Mouse (Mus musculus) lung, postnatal 4 days (tissue): ENCODE measurements around the gene Evi5.

ENCODE experiments used
- DNase-seq, 2 experiments: peaks; one replicate each; pipeline ENCODE4 v3.0.0; 2021

Gene Evi5

GRCm38 (mm10) chr5:107703207-107703763 lies 171.6 kb downstream of the Evi5 start:
- DNase-seq = no peak

- DNase-seq = no peak
Observed at GRCm38 (mm10) chr5:107701658-107702057, 173.2 kb downstream of the Evi5 start.

- DNase-seq = no peak
Observed at GRCm38 (mm10) chr5:107700873-107701272, 174.0 kb downstream of the Evi5 start.

GRCm38 (mm10) chr5:107698888-107699287 lies 176.0 kb downstream of the Evi5 start:
- no peak for DNase-seq

- no peak for DNase-seq
Observed at GRCm38 (mm10) chr5:107695019-107695418, 179.9 kb downstream of the Evi5 start.
